Mouse (Mus musculus) heart, adult 10 weeks (tissue): ENCODE data around the gene Agrn. TPM values are rescaled to one million over a fixed set of nuclear protein-coding genes. Genes with fewer than 3 reads are reported as not detected.

Experiments
- polyA plus RNA-seq: library from polyadenylated mRNA; stranded (reverse); fragments of 350-450 nt; fragmentation: Illumina TruSeq; extraction: RNeasy Lipid Tissue Mini Kit (QIAGEN cat#74804); gene quantifications from one replicate; pipeline ENCODE4 v1.2.3, GENCODE M21; 2014; ENCODE audit warnings: low read depth, low replicate concordance

Agrn gene
- 39.4 TPM for polyA plus RNA-seq

GRCm38 (mm10) chr4:156197131-156197828 is at the start of gene Agrn:
Gene Agrn (minus strand): TSS chr4:156197488.

DNA sequence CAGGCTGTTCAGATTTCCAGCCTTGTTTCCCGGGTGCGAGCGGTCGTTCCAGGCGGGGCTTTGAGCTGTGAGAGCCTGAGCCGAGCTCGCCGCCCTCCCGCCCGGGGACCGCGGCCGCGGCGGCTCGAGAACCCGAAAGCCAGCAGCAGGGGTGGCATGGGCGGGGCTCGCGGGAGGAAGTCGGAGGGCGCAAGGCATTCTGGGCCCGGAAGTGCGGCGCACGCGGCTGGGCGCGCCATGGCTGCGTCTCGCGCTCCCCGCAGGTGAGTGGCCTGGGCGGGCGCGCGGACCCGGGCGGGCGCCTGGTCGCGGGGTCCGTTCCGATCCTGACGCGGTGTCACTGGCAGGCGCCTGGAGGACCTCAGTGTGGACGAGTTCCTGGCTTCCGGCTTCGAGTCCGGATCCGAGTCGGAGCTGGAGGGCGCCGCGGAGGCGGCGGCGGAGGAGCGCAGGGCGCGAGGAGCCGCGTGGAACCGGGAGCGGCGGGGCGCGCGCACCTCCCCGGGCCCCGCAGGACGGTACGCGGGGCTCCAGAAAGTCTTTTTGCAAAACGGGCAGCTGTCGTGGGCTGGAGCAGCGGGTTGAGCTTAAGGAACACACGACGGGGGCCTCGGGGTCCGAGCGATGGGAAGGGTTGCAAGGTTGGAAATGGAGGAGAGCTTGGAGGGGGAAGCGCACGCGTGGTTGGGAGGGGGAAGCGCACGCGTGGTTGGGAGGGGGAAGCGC is 38.7 kb upstream of the Agrn start, which contains the start of gene Noc2l:
Noc2l (plus strand) TSS at position 203 of the 726 bp plus-strand sequence.

DNA sequence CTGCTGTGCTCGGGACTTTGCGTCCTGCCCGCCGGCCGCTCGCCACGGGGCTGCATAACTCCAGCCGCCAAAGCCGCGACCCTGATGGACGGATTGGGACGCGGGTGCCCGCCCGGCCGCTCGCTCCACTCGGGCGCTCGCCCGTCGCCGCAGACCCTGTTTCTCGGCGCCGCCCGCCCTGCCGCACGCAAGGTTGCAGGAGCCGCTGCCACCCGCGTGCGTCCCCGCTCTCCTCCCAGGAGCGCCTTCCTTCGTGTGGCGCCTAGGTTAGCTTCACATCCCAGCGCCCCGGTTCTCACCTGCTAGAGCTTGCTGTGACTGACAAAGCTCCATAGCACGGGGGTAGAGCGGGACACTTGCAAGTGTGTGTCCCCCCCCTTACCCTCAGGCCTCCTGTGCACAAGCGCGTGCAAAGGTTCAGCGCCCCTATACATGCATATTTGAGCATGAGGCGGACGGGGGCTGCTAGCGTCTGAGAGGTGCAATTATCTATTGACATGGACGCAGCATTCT is 37.5 kb upstream of the Agrn start, which contains the start of gene Plekhn1:
Plekhn1 (minus strand) TSS at position 157 of the 513 bp plus-strand sequence.

GRCm38 (mm10) chr4:156215649-156216048 is 18.4 kb upstream of the Agrn start, which contains the start of gene Perm1:
Gene Perm1 (plus strand): TSS chr4:156215868.

DNA sequence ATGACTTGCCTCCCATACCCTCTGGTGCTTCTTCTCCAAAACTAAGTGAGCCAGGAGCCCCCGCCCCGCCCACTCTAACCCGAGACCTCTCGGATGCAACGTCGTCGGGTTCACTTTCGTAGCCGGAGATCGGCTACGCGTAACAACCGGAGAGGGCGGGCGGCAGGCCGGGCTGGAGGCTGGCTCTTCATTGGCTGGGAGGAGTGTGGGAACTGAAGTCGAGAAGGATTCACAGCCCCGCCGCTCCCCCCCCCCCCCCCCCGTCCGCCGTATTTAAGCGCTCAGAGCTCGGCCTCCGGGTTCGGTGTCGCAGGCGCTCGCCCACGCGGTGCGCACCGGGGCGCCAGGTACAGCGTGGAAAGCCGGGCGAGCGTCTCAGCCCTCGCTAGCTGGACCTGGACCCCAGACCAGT is 5.7 kb upstream of the Agrn start, which contains the start of gene AW011738:
AW011738 (plus strand) TSS at position 304 of the 412 bp plus-strand sequence.

GRCm38 (mm10) chr4:156200623-156201475 is 3.6 kb upstream of the Agrn start, which contains the start of gene Isg15:
Gene Isg15 (minus strand): TSS chr4:156200818.

GRCm38 (mm10) chr4:156130436-156130835 is 66.9 kb downstream of the Agrn start, which contains the start of gene Rnf223:
Gene Rnf223 (plus strand): TSS chr4:156130513.

Other genes starting within 250 kb of the Agrn start
- gene C1qtnf12, start 235.2 kb downstream of the Agrn start, polyA plus RNA-seq, result 18.6 TPM
- gene B3galt6, start 204.8 kb downstream of the Agrn start, polyA plus RNA-seq, result 2.0 TPM
- gene Sdf4, start 204.6 kb downstream of the Agrn start, polyA plus RNA-seq, result 104 TPM
- not detected for gene Tnfrsf4, start 183.6 kb downstream of the Agrn start, polyA plus RNA-seq
- gene Tnfrsf18, start 171.3 kb downstream of the Agrn start, polyA plus RNA-seq, result not detected
- not detected for gene Ttll10, start 138.1 kb downstream of the Agrn start, polyA plus RNA-seq
- gene 9430015G10Rik, start 87.5 kb downstream of the Agrn start, polyA plus RNA-seq, result 5.9 TPM
- not detected for gene Rnf223, start 67.0 kb downstream of the Agrn start, polyA plus RNA-seq
- 10.3 TPM for gene Isg15, start 3.3 kb upstream of the Agrn start, polyA plus RNA-seq
- 7.6 TPM for gene AW011738, start 5.8 kb upstream of the Agrn start, polyA plus RNA-seq
- gene Perm1, start 18.4 kb upstream of the Agrn start, polyA plus RNA-seq, result 246 TPM
- 15.0 TPM for gene Plekhn1, start 37.4 kb upstream of the Agrn start, polyA plus RNA-seq
- gene Noc2l, start 38.5 kb upstream of the Agrn start, polyA plus RNA-seq, result 33.6 TPM
- not detected for gene Samd11, start 58.2 kb upstream of the Agrn start, polyA plus RNA-seq
- not detected for gene Vmn2r-ps159, start 133.6 kb upstream of the Agrn start, polyA plus RNA-seq